Mouse (Mus musculus) adrenal gland, postnatal 4 days (tissue): ENCODE results near the gene Erc2. TPM values are rescaled to one million over a fixed set of nuclear protein-coding genes. Genes with fewer than 3 reads are reported as not detected.
A peak's percentile ranks its signal among the peaks of the same experiment; 100 is the strongest.

Experiments used
- DNase-seq, 2 experiments: peaks; one replicate each; pipeline ENCODE4 v3.0.0; 2021 to 2022; ENCODE audit warnings: low spot score in 2 of 2, mixed read lengths in 2 of 2
- total RNA-seq, 2 experiments: library from RNA; stranded (reverse); gene quantifications; 2 replicates each; pipeline ENCODE4 v1.2.3; 2021

Gene Erc2
- total RNA-seq, 2 experiments from 2014 or later = 16.9 to 17.7 TPM

- DNase-seq = no peak
Observed at GRCm38 (mm10) chr14:27662251-27662650, 40.0 kb downstream of the Erc2 start.

DNA sequence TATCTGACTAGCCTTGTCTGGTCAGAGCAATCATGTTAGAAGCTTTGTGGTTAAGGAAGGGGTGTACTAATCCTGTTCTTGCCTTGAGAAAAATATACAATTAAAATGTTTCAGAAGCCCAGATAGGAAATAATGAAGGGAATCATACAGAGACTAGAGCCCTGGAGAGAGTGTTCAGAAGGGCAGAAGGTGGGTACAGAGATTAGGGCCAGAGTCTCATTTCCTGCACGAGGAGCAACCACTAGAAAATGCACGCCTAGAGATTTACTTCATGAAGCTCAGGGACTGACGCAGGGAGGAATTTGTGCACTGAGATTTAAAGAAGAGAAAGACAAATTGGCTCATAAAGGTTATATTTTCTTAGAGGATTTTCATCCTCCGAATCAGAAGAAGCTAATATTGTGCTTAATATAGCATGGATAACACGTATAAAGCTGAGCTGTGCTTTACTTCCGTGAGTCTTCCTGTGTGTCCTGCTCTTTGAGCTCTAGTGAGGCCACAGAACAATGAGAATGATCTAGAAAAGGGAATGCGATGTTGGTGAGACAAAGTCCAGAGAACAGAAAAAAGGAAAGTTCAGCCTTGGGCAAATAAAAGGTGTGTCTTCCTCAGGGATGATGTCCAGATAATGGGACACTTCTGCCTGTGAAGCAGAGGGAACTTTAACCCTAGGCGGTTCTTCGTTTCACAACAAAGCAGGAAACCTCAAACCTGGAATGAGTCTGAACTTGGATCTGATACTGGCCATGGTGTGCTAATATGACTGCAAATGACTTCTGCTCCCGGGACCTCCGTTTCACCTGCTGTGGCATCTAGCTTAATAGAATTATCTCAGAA lies 45.0 kb downstream of the Erc2 start:
- no peak for DNase-seq

- no peak for DNase-seq
Observed at GRCm38 (mm10) chr14:27668151-27668550, 45.9 kb downstream of the Erc2 start.

GRCm38 (mm10) chr14:27669939-27670338 lies 47.7 kb downstream of the Erc2 start:
- no peak for DNase-seq

DNA sequence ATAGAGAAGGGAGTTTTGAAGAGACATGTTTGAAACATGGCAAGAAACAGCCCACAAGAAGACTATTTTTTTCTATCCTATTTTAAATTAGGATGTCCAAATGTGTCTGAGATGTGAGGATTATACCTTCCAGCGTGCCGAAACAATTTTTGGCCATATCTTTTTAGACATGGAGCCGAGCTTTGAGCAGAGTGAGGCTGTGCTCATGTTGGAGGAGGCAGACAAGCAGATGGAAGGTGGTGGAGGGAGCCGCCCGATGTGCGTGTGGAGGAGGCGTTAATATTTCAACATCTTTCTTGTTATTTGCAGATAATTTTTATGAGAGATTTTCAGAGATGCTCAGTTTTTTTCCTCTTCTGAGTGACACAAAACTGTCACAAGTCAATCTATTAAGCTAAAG lies 50.5 kb downstream of the Erc2 start:
- DNase-seq = no peak

GRCm38 (mm10) chr14:27674096-27674495 lies 51.9 kb downstream of the Erc2 start:
- DNase-seq = no peak

DNA sequence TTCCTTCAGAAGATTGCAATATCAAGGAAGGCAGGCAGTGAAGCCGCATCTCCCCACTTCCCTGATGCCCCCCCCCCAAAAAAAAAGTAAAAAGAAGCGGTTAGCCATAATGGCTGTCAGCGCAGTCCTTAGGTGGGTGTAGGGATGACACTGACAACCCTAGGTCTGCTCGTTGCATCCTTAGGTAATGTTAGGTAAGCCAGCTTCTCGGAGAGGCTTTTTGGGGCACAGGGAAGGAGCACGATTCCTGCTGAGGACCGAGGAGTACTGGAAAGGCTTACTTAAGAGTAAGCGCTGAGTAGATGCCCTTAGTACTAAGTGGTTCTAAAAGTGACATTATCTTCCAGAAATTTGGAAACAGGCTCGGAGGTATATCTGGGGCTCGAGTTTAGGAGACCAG lies 52.3 kb downstream of the Erc2 start:
- no peak for DNase-seq

- no peak for DNase-seq
Observed at GRCm38 (mm10) chr14:27675071-27675470, 52.8 kb downstream of the Erc2 start.

- DNase-seq = no peak
Observed at GRCm38 (mm10) chr14:27682368-27683052, 60.3 kb downstream of the Erc2 start.

DNA sequence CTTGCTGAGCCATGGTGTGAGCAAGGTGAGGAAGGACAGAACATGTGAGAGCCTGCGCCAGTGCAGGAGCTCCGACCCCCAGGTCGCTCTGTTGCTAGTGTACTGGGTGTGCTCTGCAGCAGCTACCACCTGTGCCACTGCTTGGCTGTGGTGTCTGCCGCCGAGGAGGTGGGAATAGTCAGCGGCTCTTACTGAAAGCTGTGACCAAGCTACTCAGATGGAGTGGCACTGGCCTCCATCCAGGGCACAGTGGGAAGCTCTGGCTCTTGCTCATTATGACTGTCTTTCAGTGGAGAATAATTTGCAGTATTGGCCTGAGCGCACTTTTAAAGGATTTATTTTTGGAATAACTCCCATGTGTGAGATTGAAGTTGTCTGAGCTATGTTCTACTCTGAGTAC lies 73.6 kb downstream of the Erc2 start:
- no peak for DNase-seq

DNA sequence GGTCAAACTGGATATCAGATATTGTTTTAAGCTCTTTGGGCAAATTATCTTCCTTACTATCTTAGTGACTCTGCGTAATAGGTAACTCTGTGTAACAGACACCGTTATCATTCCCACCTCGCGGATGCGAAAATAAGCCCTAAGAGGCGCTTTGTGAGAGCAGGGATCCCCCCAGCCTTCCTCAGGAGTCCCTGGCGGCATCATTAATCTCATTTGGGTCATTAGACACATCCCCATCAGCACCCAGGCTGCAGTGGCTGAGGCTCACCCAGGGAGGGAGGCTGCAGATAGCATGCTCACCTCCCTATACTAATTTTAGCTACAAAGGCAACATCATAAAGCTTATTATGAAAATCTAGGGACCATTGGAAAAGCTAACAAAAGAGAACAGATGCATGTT lies 95.1 kb downstream of the Erc2 start:
- DNase-seq = no peak

DNA sequence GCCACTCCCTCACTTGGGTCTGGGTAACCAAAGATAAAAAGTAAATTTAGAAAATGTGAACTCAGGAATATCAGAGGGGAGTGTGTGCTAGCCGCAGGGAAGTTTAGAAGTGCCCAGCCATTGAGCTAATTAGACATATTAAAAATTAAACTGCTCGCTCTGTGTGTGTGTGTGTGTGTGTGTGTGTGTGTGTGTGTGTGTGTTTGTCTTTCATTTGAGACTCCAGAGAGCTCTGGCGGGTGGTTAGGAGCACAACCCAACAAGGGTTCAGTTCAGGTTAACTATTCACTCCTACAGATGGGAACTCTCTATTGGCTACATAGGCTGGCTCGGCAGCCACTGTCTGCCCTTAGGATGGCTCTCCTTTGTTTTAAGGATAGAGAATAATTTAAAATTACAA lies 97.4 kb downstream of the Erc2 start:
- no peak for DNase-seq

GRCm38 (mm10) chr14:27720944-27721343 lies 98.7 kb downstream of the Erc2 start:
- no peak for DNase-seq

- DNase-seq = no peak
Observed at GRCm38 (mm10) chr14:27721759-27722158, 99.5 kb downstream of the Erc2 start.

- no peak for DNase-seq
Observed at GRCm38 (mm10) chr14:27727541-27727940, 105.3 kb downstream of the Erc2 start.

GRCm38 (mm10) chr14:27731086-27731485 lies 108.9 kb downstream of the Erc2 start:
- no peak for DNase-seq

DNA sequence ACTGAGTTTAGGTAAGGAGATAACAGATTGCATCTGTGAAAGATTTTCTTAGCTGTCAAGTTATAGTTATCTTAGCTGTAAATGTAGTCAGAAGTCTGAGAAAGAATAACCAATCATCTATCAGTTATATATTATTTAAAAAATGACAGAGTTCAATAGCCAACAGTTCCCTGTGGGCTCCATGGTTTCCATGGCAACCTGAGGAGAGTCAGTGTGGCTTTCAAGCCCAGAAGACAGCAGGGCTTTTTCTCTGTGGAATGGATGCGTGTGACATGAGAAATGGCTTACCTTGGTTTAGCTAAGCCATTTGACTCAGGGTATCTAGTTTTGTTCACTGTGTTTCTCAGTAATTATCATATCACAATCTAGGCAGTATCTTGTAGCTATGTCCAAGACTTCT lies 117.2 kb downstream of the Erc2 start:
- DNase-seq = no peak

GRCm38 (mm10) chr14:27741248-27741916 lies 119.2 kb downstream of the Erc2 start:
- peak; percentile 12 to 54 for DNase-seq

- no peak for DNase-seq
Observed at GRCm38 (mm10) chr14:27754340-27754739, 132.1 kb downstream of the Erc2 start.

DNA sequence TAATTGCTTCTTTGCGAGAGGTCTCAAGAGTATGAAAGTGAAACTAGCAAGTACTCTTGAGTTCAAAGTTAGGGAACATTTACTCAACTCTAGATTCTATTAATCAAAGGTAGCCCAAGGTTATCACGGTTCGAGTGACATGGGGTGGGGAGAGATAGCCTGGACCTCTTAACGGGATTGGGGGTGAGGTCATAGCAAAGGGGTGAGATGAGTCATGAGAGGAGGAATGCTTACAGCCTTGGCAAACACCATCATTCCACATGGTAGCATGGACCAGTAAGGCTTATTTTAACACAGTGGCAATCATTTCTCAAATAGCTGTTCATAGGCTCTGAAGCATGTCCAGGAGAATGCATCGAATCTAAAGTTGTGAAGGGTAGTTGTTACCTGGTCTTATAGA lies 134.7 kb downstream of the Erc2 start:
- no peak for DNase-seq

DNA sequence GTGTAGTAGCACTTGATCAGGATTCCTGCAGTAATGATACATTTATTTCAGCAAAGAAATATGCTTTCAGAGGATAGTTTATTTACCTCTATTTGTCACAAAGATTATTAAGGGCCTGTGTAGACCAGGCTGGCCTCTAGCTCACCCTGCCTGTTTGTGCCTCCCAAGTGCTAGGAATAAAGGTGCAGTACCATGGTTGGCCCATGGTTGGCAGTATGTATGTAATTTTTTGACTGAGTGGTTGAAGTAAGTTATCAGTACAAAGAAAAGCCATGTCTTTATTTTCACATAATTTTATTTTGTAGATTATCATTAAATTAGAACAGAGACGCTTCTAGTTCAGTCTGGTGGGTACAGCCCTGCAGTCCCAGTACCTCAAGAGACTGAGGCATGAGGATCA lies 136.0 kb downstream of the Erc2 start:
- DNase-seq = no peak

GRCm38 (mm10) chr14:27759069-27759628 lies 136.9 kb downstream of the Erc2 start:
- no peak for DNase-seq
